8 mouse cellular contexts compared by ENCODE assay signal in genomic region chr13:114075724-114076384, GRCm38 (mm10).
A peak's percentile ranks its signal among the peaks of the same experiment; 100 is the strongest.
DNase-seq lines count a peak whose midpoint lies in the region; ATAC-seq and TF ChIP-seq lines count a peak whose summit lies in the region.

No protein-coding gene starts in this region.

- DNase-seq in adrenal gland, postnatal 10 days, result peak; percentile 63
- DNase-seq in adrenal gland, postnatal 25 days, result no peak
- DNase-seq in liver, embryonic 11.5 days (ENCODE audit: low spot score), result no peak
- peak; percentile 28 to 34 for DNase-seq in cerebellum, adult 18-20 months
- peak; percentile 62 for DNase-seq in heart, postnatal 4 days
- DNase-seq in liver, postnatal 0 days, result peak; percentile 24
- peak; percentile 76 for DNase-seq in thymus, postnatal 14 days

- no peaks in the 10 kb centered on the region for H3K27me3 ChIP-seq in liver, embryonic 11.5 days (replicated peaks; ENCODE audit: control insufficient read depth, insufficient read depth, low read length)
- no peaks in the 10 kb centered on the region for H3K27me3 ChIP-seq in liver, embryonic 12.5 days (replicated peaks)
- H3K27me3 ChIP-seq in liver, postnatal 0 days (ENCODE audit: insufficient read depth, low read length), result no peaks in the 10 kb centered on the region

- no peaks in the 10 kb centered on the region for H3K9me3 ChIP-seq in liver, embryonic 11.5 days (ENCODE audit: control insufficient read depth, low read length)
- H3K9me3 ChIP-seq in liver, embryonic 12.5 days (replicated peaks), result no peaks in the 10 kb centered on the region
- H3K9me3 ChIP-seq in liver, postnatal 0 days (ENCODE audit: low read length), result no peaks in the 10 kb centered on the region

- 73% methylated on average over 9 of the region's 9 CpGs for WGBS in liver, embryonic 11.5 days
- WGBS in liver, embryonic 12.5 days (ENCODE audit: insufficient replicate concordance), result 62% methylated on average over 9 of the region's 9 CpGs
- WGBS in liver, postnatal 0 days (ENCODE audit: insufficient replicate concordance), result 65% methylated on average over 9 of the region's 9 CpGs

- H3K4me1 ChIP-seq in liver, embryonic 11.5 days (replicated peaks; ENCODE audit: control insufficient read depth, insufficient read depth, low read length), result 0 out of 2 replicates have a peak, but pooled peaks cover 3% of the 10 kb centered on the region
- H3K4me1 ChIP-seq in liver, embryonic 12.5 days, result no peaks in the 10 kb centered on the region
- H3K4me1 ChIP-seq in liver, postnatal 0 days (ENCODE audit: insufficient read depth), result peaks cover 5% of the 10 kb centered on the region; the same call in 1 of the 2 replicates

- TF ChIP-seq EP300 in liver, postnatal 0 days (IDR thresholded peaks at IDR 0.05; ENCODE audit: low read depth), result no peak

- no peak overlapping the region for H3K9ac ChIP-seq in liver, embryonic 11.5 days (ENCODE audit: low read depth, low read length)
- H3K9ac ChIP-seq in liver, embryonic 12.5 days, result no peak overlapping the region
- no peak overlapping the region for H3K9ac ChIP-seq in liver, postnatal 0 days (replicated peaks)

- H3K27ac ChIP-seq in liver, embryonic 11.5 days (ENCODE audit: low read depth, low read length), result no peak overlapping the region
- no peak overlapping the region for H3K27ac ChIP-seq in liver, embryonic 12.5 days
- H3K27ac ChIP-seq in liver, postnatal 0 days (ENCODE audit: low read depth), result no peak overlapping the region

- H3K4me3 ChIP-seq in liver, embryonic 11.5 days (ENCODE audit: low read depth, low read length), result no peak overlapping the region
- no peak overlapping the region for H3K4me3 ChIP-seq in liver, embryonic 12.5 days
- no peak overlapping the region for H3K4me3 ChIP-seq in liver, postnatal 0 days (ENCODE audit: low read depth, low read length)

- no peak overlapping the region for H3K4me2 ChIP-seq in liver, embryonic 11.5 days
- H3K4me2 ChIP-seq in liver, embryonic 12.5 days, result no peak overlapping the region
- H3K4me2 ChIP-seq in liver, postnatal 0 days (ENCODE audit: low read depth, low read length), result no peak overlapping the region

- ATAC-seq in liver, embryonic 11.5 days (replicated peaks; ENCODE audit: low FRiP score), result 0 out of 2 replicates have a peak, but pooled peaks have one; percentile 34
- ATAC-seq in liver, embryonic 12.5 days, result no peak
- peak; percentile 73 for ATAC-seq in liver, postnatal 0 days

- H3K36me3 ChIP-seq in liver, embryonic 11.5 days (ENCODE audit: control insufficient read depth, insufficient read depth, low read length), result no peaks in the 10 kb centered on the region
- no peaks in the 10 kb centered on the region for H3K36me3 ChIP-seq in liver, embryonic 12.5 days
- H3K36me3 ChIP-seq in liver, postnatal 0 days (replicated peaks; ENCODE audit: insufficient read depth, low read length), result no peaks in the 10 kb centered on the region

- peak; percentile 82 for TF ChIP-seq CTCF in liver, postnatal 0 days (IDR thresholded peaks at IDR 0.05; ENCODE audit: low read depth)

Comparison
In these comparisons a context has a peak if more than half of its experiments do, and no peak if none do; other contexts are left out.
1. DNase-seq: peak in adrenal gland, postnatal 10 days (single experiment), cerebellum, adult 18-20 months (2 of 2), heart, postnatal 4 days (single experiment), liver, postnatal 0 days (single experiment) and thymus, postnatal 14 days (single experiment); none in adrenal gland, postnatal 25 days (single experiment) and liver, embryonic 11.5 days (single experiment).